8 mouse cellular contexts compared by ENCODE assay signal in genomic region chr3:135607660-135608473, GRCm38 (mm10).
DNase-seq lines count a peak whose midpoint lies in the region; ATAC-seq and TF ChIP-seq lines count a peak whose summit lies in the region.

No protein-coding gene starts in this region.

- H3K9me3 ChIP-seq in intestine, postnatal 0 days (ENCODE audit: control insufficient read depth): no peaks in the 10 kb centered on the region

- H3K36me3 ChIP-seq in intestine, postnatal 0 days (ENCODE audit: control insufficient read depth, insufficient read depth): peaks cover 60% of the 10 kb centered on the region

- peak overlapping the region; percentile 70 for H3K4me3 ChIP-seq in bone marrow macrophage, adult 2 months (ENCODE audit: insufficient read depth, low read length)
- no peak overlapping the region for H3K4me3 ChIP-seq in intestine, postnatal 0 days (ENCODE audit: low read depth, low read length)

- peaks cover 35% of the 10 kb centered on the region for H3K4me1 ChIP-seq in bone marrow macrophage, adult 2 months (ENCODE audit: control insufficient read depth, insufficient read depth, low read length)
- H3K4me1 ChIP-seq in intestine, postnatal 0 days (replicated peaks; ENCODE audit: control insufficient read depth, insufficient read depth, low read length): no peaks in the 10 kb centered on the region

- DNase-seq in A20 (ENCODE audit: low read depth, low spot score): peak; percentile 88
- DNase-seq in monocyte, adult 2 months (ENCODE audit: low read depth in 1 of 2, low spot score in 2 of 2): peak; percentile 59 to 62
- DNase-seq in cerebellum, postnatal 10 days: no peak
- DNase-seq in cerebellum, postnatal 36 days: no peak
- no peak for DNase-seq in cerebellum, postnatal 4 days (ENCODE audit: low spot score in 2 of 2)

- ATAC-seq in intestine, postnatal 0 days: no peak
- no peak for ATAC-seq in activated CD4-positive, CD25-positive, alpha-beta regulatory T cell, adult 4 months

- 77% methylated on average over 24 of the region's 24 CpGs for WGBS in intestine, postnatal 0 days

- no peak for TF ChIP-seq CTCF in bone marrow macrophage, adult 2 months (IDR thresholded peaks at IDR 0.05; ENCODE audit: low read depth, low read length)
- no peak for TF ChIP-seq CTCF in intestine, postnatal 0 days (IDR thresholded peaks at IDR 0.05; ENCODE audit: low read depth)

- TF ChIP-seq POLR2A in bone marrow macrophage, adult 2 months (IDR thresholded peaks at IDR 0.05; ENCODE audit: borderline replicate concordance, low read depth, low read length): no peak

- no peaks in the 10 kb centered on the region for H3K27me3 ChIP-seq in intestine, postnatal 0 days (replicated peaks; ENCODE audit: control insufficient read depth, insufficient read depth, low read length)

- peak overlapping the region; percentile 7; the same call in 1 of the 2 replicates for H3K4me2 ChIP-seq in intestine, postnatal 0 days (replicated peaks; ENCODE audit: low read depth)

- peak overlapping the region; percentile 93 for H3K27ac ChIP-seq in bone marrow macrophage, adult 2 months (ENCODE audit: insufficient read depth, low read depth, low read length)
- H3K27ac ChIP-seq in intestine, postnatal 0 days (ENCODE audit: low read depth, low read length): no peak overlapping the region

- no peak overlapping the region for H3K9ac ChIP-seq in intestine, postnatal 0 days (ENCODE audit: low read depth, low read length)

Comparison
In these comparisons a context has a peak if more than half of its experiments do, and no peak if none do; other contexts are left out.
1. DNase-seq: peak in A20 (single experiment) and monocyte, adult 2 months (2 of 2); none in cerebellum, postnatal 10 days (0 of 2), cerebellum, postnatal 36 days (0 of 2) and cerebellum, postnatal 4 days (0 of 2).